Mouse (Mus musculus): Measurements from ENCODE around the gene Rtn4rl1. TPM values are rescaled to one million over a fixed set of nuclear protein-coding genes. Genes with fewer than 3 reads are reported as not detected.

The Rtn4rl1 gene
- total and polyA plus RNA-seq, 3 experiments = 7.5 to 9.4 (median 8.4) TPM

DNA sequence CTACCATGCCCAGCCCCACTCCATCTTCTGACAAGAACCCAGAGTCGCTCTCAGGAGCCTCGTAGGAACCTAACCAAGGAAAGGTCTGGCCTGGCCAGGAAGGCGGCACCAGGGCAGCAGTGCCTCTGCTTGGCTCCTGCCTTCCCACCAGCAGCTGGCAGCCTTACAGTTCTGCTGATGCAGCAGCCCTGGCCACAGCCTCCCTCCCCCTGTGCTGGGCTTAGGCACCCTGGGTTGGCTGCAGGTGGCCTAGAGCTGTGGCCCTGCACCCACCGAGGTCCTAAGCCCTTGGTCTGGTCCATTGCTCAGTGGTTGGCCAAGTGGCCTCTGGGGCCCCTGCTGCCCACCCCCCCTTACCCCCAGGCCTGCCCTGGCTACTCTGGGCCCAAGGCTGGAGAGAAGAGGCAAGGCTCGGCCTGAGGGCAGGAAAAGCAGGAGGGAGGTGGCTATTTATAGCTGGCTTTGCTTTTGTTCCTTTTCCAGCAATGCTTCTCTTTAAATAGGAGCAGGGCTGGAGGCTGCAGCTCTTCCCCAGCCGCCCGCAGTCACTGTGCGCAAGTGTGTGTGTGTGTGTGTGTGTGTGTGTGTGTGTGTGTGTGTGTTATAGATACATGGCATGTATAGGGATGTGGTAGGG lies 18.6 kb downstream of the Rtn4rl1 start:
- intact Hi-C loops (cut with DNase I) = no loop called here
- Histone ChIP-seq H3K4me1 (ENCODE audit: control insufficient read depth, insufficient read depth, low read length) (peaks cover 5% of the 10 kb centered on the region), H3K36me3 (ENCODE audit: control insufficient read depth, insufficient read depth, low read length) (no peaks in the 10 kb centered on the region), H3K27ac (peak overlapping the region; percentile 91), H3K79me2 (replicated peaks; ENCODE audit: control insufficient read depth, insufficient read depth, low read length) (no peaks in the 10 kb centered on the region), H3K27me3 (ENCODE audit: control insufficient read depth, insufficient read depth, low read length) (no peaks in the 10 kb centered on the region), H3K9ac (ENCODE audit: low read depth, low read length) (peak overlapping the region; percentile 59; the same call in 1 of the 2 replicates), H3K4me3 (no peak overlapping the region)
- no peak for TF ChIP-seq CTCF (IDR thresholded peaks at IDR 0.05)
- peak; percentile 29; the same call in 1 of the 2 replicates for TF ChIP-seq POLR2A (IDR thresholded peaks at IDR 0.05; ENCODE audit: insufficient read depth, low read depth, low read length)
- DNase-seq = peak; percentile 52 to 76
- 33% methylated on average over 8 of the region's 8 CpGs for WGBS

DNA sequence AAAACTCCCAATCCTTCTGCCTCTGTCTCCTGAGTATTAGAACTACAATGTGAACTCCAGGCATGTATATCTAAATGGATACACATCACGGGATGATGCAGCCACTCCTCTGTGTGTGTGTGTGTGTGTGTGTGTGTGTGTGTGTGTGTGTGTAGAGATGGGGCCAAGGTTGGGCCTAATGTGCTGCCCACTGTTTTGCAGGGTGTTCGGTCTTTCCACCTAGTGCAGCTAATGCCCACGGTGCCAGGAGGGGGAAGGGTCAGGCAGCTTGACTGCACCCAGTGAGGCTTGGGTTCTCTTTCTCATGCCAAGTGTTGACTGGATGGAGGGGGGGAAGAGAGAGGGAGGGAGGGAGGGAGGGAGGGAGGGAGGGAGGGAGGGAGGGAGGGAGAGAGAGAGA lies 19.3 kb downstream of the Rtn4rl1 start:
- H3K27me3 ChIP-seq (ENCODE audit: control insufficient read depth, insufficient read depth, low read length) = no peaks in the 10 kb centered on the region
- 44% methylated on average over 3 of the region's 3 CpGs for WGBS
- H3K9ac ChIP-seq (ENCODE audit: low read depth, low read length) = no peak overlapping the region
- H3K4me3 ChIP-seq = no peak overlapping the region
- H3K27ac ChIP-seq = peak overlapping the region; percentile 69
- DNase-seq = peak in 1 of 2 experiments; percentile 23
- H3K79me2 ChIP-seq (replicated peaks; ENCODE audit: control insufficient read depth, insufficient read depth, low read length) = no peaks in the 10 kb centered on the region
- intact Hi-C loops (cut with DNase I) = no loop called here
- no peaks in the 10 kb centered on the region for H3K36me3 ChIP-seq (ENCODE audit: control insufficient read depth, insufficient read depth, low read length)
- H3K4me1 ChIP-seq (ENCODE audit: control insufficient read depth, insufficient read depth, low read length) = peaks cover 5% of the 10 kb centered on the region
- TF ChIP-seq EP300 (IDR thresholded peaks at IDR 0.05; ENCODE audit: insufficient read depth, low read depth, low read length) (no peak), POLR2A (IDR thresholded peaks at IDR 0.05; ENCODE audit: insufficient read depth, low read depth, low read length) (no peak), CTCF (IDR thresholded peaks at IDR 0.05) (no peak)

DNA sequence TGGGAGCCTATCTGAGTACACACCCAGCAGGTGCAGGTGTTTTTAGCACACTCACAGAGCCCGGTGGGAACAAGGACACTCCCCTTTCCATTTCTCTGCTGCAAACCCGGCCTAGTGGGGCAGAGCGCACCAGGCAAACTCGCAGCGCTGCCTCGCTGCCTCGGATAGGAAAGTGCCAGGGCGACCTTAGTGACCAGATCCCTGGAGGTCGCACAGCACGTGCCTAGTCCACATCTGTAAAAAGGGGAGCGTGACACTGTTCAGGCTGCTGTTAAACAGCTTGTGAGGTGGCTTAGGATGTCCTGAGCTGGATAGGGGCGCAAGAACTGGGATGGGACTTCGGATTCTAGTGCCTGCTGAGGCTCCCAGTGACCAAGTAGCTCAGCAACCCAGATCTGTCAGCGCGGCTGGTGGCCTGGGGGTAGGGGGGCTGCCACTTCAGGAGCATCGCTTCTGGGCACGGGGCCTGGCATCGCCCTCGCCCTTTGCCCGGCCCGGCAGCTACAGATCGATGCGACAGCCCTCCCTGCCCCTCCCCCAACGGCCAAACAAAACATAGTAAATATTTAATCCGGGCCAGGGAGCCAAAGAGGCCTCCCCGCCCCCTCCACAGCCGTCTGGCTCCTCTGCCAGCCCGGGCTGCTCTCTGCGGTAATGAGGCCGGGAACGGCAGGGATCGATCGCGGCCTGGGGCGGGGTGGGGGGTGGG lies 19.9 kb downstream of the Rtn4rl1 start:
- Histone ChIP-seq H3K9ac (ENCODE audit: low read depth, low read length) (peak overlapping the region; percentile 52), H3K36me3 (ENCODE audit: control insufficient read depth, insufficient read depth, low read length) (no peaks in the 10 kb centered on the region), H3K4me3 (peak overlapping the region; percentile 37; the same call in 1 of the 2 replicates), H3K79me2 (replicated peaks; ENCODE audit: control insufficient read depth, insufficient read depth, low read length) (no peaks in the 10 kb centered on the region), H3K4me1 (ENCODE audit: control insufficient read depth, insufficient read depth, low read length) (peaks cover 5% of the 10 kb centered on the region), H3K27me3 (ENCODE audit: control insufficient read depth, insufficient read depth, low read length) (no peaks in the 10 kb centered on the region), H3K27ac (peak overlapping the region; percentile 77)
- peak; percentile 40 to 53 for DNase-seq
- 22% methylated on average over 35 of the region's 35 CpGs for WGBS
- intact Hi-C loops (cut with DNase I) = no loop called here
- no peak for TF ChIP-seq EP300 (IDR thresholded peaks at IDR 0.05; ENCODE audit: insufficient read depth, low read depth, low read length)
- TF ChIP-seq CTCF (IDR thresholded peaks at IDR 0.05) = no peak
- no peak for TF ChIP-seq POLR2A (IDR thresholded peaks at IDR 0.05; ENCODE audit: insufficient read depth, low read depth, low read length)

DNA sequence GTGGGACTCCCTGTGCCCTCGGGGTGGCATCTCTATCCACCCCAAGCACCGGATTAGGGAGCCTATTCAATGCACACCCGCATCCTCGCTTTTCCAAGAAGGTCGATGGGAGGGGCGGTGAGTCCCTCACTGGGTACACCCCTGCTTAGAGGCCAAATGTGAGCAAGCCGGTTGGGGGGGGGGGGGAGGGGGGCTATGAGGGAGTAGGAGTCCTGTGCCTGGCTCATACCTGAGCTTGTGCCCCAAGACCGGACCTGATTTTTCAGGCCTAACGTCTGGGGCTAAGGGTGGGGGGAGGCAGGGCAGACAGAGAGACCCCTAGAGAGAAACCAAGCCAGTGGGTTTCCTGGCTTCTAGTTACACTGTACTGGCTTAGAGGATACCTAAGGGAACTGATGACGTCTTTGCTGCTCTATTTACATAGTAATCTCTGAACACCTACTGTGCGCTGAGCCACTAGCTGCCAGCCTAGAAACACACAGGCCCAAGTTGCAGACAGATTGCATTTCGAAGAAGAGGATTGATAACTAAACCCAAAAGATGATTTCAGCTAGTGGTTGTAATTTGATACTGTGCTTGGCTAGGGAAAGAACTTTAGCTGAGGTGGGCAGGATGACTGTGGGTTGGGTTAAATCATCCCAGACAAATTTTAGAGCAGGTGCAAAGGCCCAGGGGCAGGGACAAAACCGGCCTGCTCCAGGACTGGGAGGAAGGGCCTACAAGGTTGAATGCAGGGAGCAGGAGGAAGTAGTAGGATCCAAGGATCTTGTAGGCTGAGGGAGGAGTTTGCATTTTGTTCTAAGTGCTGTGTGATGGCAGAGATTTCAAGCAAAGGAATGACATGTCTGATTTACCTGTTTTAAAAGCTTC lies 20.7 kb downstream of the Rtn4rl1 start:
- H3K27me3 ChIP-seq (ENCODE audit: control insufficient read depth, insufficient read depth, low read length) = no peaks in the 10 kb centered on the region
- H3K27ac ChIP-seq = peak overlapping the region; percentile 77; the same call in 1 of the 2 replicates
- 39% methylated on average over 13 of the region's 13 CpGs for WGBS
- H3K9ac ChIP-seq (ENCODE audit: low read depth, low read length) = no peak overlapping the region; the same call in 1 of the 2 replicates
- H3K4me1 ChIP-seq (ENCODE audit: control insufficient read depth, insufficient read depth, low read length) = peaks cover 5% of the 10 kb centered on the region
- DNase-seq = no peak
- no peaks in the 10 kb centered on the region for H3K36me3 ChIP-seq (ENCODE audit: control insufficient read depth, insufficient read depth, low read length)
- H3K4me3 ChIP-seq = peak overlapping the region; percentile 37; the same call in 1 of the 2 replicates
- H3K79me2 ChIP-seq (replicated peaks; ENCODE audit: control insufficient read depth, insufficient read depth, low read length) = no peaks in the 10 kb centered on the region
- TF ChIP-seq CTCF (IDR thresholded peaks at IDR 0.05) (no peak), EP300 (IDR thresholded peaks at IDR 0.05; ENCODE audit: insufficient read depth, low read depth, low read length) (no peak), POLR2A (IDR thresholded peaks at IDR 0.05; ENCODE audit: insufficient read depth, low read depth, low read length) (no peak)
- intact Hi-C loops (cut with DNase I) = no loop called here

DNA sequence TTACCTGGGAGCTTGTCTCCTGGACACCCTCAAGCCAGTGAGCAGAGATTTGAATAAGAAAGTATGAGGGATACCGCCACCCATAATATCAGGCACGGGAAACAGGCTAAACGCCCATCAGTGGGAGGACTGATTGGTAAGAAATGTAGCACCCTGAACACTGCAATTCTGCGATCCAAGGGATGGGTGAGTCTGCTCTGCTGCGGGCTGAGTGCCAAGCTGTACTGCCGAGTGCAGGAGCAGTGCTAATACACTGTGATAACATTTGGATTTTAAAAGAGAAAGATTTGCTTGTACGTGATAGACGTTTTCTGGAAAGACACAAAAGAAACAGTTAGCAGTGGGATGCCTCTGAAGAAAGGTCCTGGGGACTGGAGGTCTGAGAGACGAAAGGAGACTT lies 26.5 kb downstream of the Rtn4rl1 start:
- Histone ChIP-seq H3K36me3 (ENCODE audit: control insufficient read depth, insufficient read depth, low read length) (no peaks in the 10 kb centered on the region), H3K4me1 (ENCODE audit: control insufficient read depth, insufficient read depth, low read length) (no peaks in the 10 kb centered on the region), H3K27me3 (ENCODE audit: control insufficient read depth, insufficient read depth, low read length) (no peaks in the 10 kb centered on the region), H3K27ac (no peak overlapping the region), H3K9ac (ENCODE audit: low read depth, low read length) (no peak overlapping the region), H3K79me2 (replicated peaks; ENCODE audit: control insufficient read depth, insufficient read depth, low read length) (no peaks in the 10 kb centered on the region), H3K4me3 (no peak overlapping the region)
- intact Hi-C loops (cut with DNase I) = no loop called here
- 30% methylated on average over 9 of the region's 9 CpGs for WGBS
- TF ChIP-seq POLR2A (IDR thresholded peaks at IDR 0.05; ENCODE audit: insufficient read depth, low read depth, low read length) (no peak), CTCF (IDR thresholded peaks at IDR 0.05) (no peak), EP300 (IDR thresholded peaks at IDR 0.05; ENCODE audit: insufficient read depth, low read depth, low read length) (no peak)
- peak; percentile 48 for DNase-seq

All from heart, adult 2 months (tissue).